Mouse (Mus musculus): ENCODE data around the gene Kcnn1. TPM values are rescaled to one million over a fixed set of nuclear protein-coding genes. Genes with fewer than 3 reads are reported as not detected.

The Kcnn1 gene
- polyA plus RNA-seq, 1 experiment from 2014 or later, result 4.2 TPM

DNA sequence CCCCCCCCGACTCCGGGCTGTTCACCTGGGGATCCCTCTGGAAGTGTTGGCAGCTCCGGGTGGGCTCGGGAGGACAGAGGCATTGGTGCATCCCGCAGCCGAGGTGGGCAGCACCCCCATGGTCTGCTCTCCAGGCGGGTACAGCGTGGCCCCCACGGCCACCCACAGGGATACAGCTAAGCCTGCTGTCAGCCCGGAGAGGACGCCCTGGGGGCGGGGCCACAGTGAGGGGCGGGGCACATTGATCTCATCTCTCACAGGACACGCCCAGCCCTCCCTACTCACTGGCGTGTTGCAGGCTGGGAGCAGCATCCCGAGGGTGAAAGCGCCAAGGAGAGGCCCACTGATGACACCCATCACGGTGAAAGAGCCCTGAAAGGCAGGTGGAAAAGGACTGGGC is 24.6 kb upstream of the Kcnn1 start:
- H3K9me3 ChIP-seq (replicated peaks; ENCODE audit: low read length), result no peaks in the 10 kb centered on the region
- H3K4me1 ChIP-seq (replicated peaks; ENCODE audit: insufficient read depth, low read length), result peaks cover 11% of the 10 kb centered on the region
- no peak overlapping the region for H3K4me3 ChIP-seq (replicated peaks; ENCODE audit: low read depth, low read length)
- 9% methylated on average over 15 of the region's 18 CpGs for WGBS
- no peak overlapping the region for H3K4me2 ChIP-seq (ENCODE audit: low read length)
- H3K9ac ChIP-seq (ENCODE audit: low read depth, low read length), result no peak overlapping the region
- DNase-seq (ENCODE audit: low spot score) (peak; percentile 19), ATAC-seq (replicated peaks; ENCODE audit: low FRiP score, low read depth) (0 out of 2 replicates have a peak, but pooled peaks have one; percentile 23)
- H3K27me3 ChIP-seq (ENCODE audit: insufficient read depth, low read length), result peaks cover 17% of the 10 kb centered on the region
- no peak overlapping the region for H3K27ac ChIP-seq
- H3K36me3 ChIP-seq (ENCODE audit: insufficient read depth, low read length), result no peaks in the 10 kb centered on the region
- TF ChIP-seq CTCF (IDR thresholded peaks at IDR 0.05; ENCODE audit: low read depth), result no peak

GRCm38 (mm10) chr8:70885612-70886011 is 22.6 kb upstream of the Kcnn1 start:
- TF ChIP-seq CTCF (IDR thresholded peaks at IDR 0.05; ENCODE audit: low read depth), result no peak
- Histone ChIP-seq H3K4me1 (replicated peaks; ENCODE audit: insufficient read depth, low read length) (no peaks in the 10 kb centered on the region), H3K9me3 (replicated peaks; ENCODE audit: low read length) (no peaks in the 10 kb centered on the region), H3K4me2 (ENCODE audit: low read length) (no peak overlapping the region), H3K27ac (no peak overlapping the region), H3K9ac (ENCODE audit: low read depth, low read length) (no peak overlapping the region), H3K27me3 (ENCODE audit: insufficient read depth, low read length) (no peaks in the 10 kb centered on the region), H3K4me3 (replicated peaks; ENCODE audit: low read depth, low read length) (no peak overlapping the region), H3K36me3 (ENCODE audit: insufficient read depth, low read length) (no peaks in the 10 kb centered on the region)
- 10% methylated on average over 12 of the region's 12 CpGs for WGBS
- no peak for ATAC-seq (replicated peaks; ENCODE audit: low FRiP score, low read depth)
- peak; percentile 63 for DNase-seq (ENCODE audit: low spot score)

DNA sequence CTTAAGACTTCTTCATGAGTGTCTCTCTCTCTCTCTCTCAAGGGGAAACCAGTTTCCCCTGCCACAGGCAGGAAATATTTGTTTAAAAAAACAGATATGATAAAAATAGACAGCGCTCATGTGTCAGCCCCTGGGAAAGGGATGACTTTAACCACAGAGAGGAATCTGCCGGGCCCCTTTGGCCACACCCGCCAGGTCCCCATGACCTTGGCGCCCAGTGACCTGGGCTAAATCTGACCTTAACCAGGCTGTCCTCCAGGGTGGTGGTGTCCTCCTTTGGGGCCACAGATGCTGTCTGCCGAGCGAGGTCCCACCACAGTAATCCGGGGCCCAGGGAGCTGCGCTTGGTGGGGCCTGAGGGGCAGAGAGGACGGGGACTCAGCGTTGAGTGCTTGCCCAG is 21.6 kb upstream of the Kcnn1 start:
- no peaks in the 10 kb centered on the region for H3K9me3 ChIP-seq (replicated peaks; ENCODE audit: low read length)
- H3K9ac ChIP-seq (ENCODE audit: low read depth, low read length), result no peak overlapping the region
- no peak overlapping the region for H3K27ac ChIP-seq
- no peak overlapping the region for H3K4me2 ChIP-seq (ENCODE audit: low read length)
- 0 out of 2 replicates have a peak, but pooled peaks cover 6% of the 10 kb centered on the region for H3K4me1 ChIP-seq (replicated peaks; ENCODE audit: insufficient read depth, low read length)
- H3K4me3 ChIP-seq (replicated peaks; ENCODE audit: low read depth, low read length), result no peak overlapping the region
- DNase-seq (ENCODE audit: low spot score), result no peak
- no peaks in the 10 kb centered on the region for H3K27me3 ChIP-seq (ENCODE audit: insufficient read depth, low read length)
- ATAC-seq (replicated peaks; ENCODE audit: low FRiP score, low read depth), result no peak
- no peaks in the 10 kb centered on the region for H3K36me3 ChIP-seq (ENCODE audit: insufficient read depth, low read length)
- 89% methylated on average over 10 of the region's 10 CpGs for WGBS
- no peak for TF ChIP-seq CTCF (IDR thresholded peaks at IDR 0.05; ENCODE audit: low read depth)

DNA sequence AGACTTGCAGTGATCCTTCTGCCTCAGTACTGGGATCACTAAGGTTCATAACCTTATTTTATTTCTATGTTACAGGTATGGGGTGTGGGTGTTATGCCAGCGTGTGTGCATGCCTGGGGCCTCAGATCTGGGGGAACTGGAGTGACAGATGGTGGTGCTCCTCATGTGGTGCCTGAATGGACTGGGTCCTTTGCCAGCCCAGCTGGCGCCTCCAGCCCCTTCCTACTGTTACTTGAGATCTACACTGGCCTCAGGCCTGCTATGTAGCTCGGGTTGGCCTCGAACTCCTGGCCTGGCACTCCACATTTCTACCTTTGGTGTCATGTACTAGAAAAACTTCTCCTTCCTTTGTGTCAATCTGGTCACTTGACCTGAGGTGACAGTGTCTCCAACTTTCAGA is 21.1 kb upstream of the Kcnn1 start:
- Histone ChIP-seq H3K4me1 (replicated peaks; ENCODE audit: insufficient read depth, low read length) (0 out of 2 replicates have a peak, but pooled peaks cover 6% of the 10 kb centered on the region), H3K4me2 (ENCODE audit: low read length) (no peak overlapping the region), H3K36me3 (ENCODE audit: insufficient read depth, low read length) (no peaks in the 10 kb centered on the region), H3K27me3 (ENCODE audit: insufficient read depth, low read length) (no peaks in the 10 kb centered on the region), H3K9me3 (replicated peaks; ENCODE audit: low read length) (no peaks in the 10 kb centered on the region), H3K27ac (no peak overlapping the region), H3K4me3 (replicated peaks; ENCODE audit: low read depth, low read length) (no peak overlapping the region), H3K9ac (ENCODE audit: low read depth, low read length) (no peak overlapping the region)
- 77% methylated on average over 4 of the region's 4 CpGs for WGBS
- ATAC-seq (replicated peaks; ENCODE audit: low FRiP score, low read depth) (no peak), DNase-seq (ENCODE audit: low spot score) (no peak)
- TF ChIP-seq CTCF (IDR thresholded peaks at IDR 0.05; ENCODE audit: low read depth), result no peak

DNA sequence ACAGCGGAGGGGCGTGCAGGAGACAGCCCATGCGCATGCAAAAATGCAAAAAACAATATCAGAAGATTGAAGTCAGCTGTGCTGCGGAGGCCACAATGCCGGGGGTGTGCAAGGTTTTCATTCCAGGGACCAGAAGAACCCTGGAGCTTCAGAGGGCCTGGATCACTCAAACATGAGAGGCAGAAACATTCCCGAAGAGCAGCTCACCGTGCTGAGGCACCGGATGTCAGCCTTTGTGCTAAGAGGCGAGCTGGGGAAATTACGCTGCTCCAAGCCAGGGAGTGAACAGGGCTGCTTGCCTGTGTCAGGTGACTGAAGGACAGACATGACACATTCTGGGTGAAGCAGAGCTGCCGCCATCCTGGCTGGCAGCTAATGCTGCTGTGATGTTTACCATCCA is 17.5 kb upstream of the Kcnn1 start:
- no peak for TF ChIP-seq CTCF (IDR thresholded peaks at IDR 0.05; ENCODE audit: low read depth)
- Histone ChIP-seq H3K9me3 (replicated peaks; ENCODE audit: low read length) (no peaks in the 10 kb centered on the region), H3K4me3 (replicated peaks; ENCODE audit: low read depth, low read length) (no peak overlapping the region), H3K9ac (ENCODE audit: low read depth, low read length) (no peak overlapping the region), H3K36me3 (ENCODE audit: insufficient read depth, low read length) (no peaks in the 10 kb centered on the region), H3K4me1 (replicated peaks; ENCODE audit: insufficient read depth, low read length) (0 out of 2 replicates have a peak, but pooled peaks cover 6% of the 10 kb centered on the region), H3K27ac (no peak overlapping the region), H3K4me2 (ENCODE audit: low read length) (no peak overlapping the region), H3K27me3 (ENCODE audit: insufficient read depth, low read length) (no peaks in the 10 kb centered on the region)
- no peak for DNase-seq (ENCODE audit: low spot score)
- 0 out of 2 replicates have a peak, but pooled peaks have one; percentile 27 for ATAC-seq (replicated peaks; ENCODE audit: low FRiP score, low read depth)
- WGBS, result 23% methylated on average over 11 of the region's 11 CpGs

DNA sequence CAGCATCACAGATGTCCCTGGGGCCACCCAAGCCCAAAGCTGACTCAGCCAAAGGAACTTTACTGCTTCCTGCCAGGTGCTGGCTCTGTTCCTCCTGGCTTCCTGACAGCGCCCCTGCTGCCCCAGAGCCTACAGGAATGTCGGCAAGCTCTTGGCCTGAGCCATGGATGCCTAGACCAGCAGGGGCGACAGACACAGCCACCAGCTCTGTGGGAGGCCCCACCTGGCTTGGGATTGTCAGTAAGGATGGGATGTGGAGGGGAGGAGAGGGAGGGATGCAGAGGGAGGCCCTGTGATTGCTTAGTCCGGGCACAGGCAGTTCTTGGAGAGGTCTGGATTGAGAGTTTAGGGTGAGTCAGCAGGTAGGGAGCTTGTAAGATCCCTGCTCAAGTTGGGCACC is 17.1 kb upstream of the Kcnn1 start:
- no peak overlapping the region for H3K4me2 ChIP-seq (ENCODE audit: low read length)
- peak; percentile 53 for ATAC-seq (replicated peaks; ENCODE audit: low FRiP score, low read depth)
- 0 out of 2 replicates have a peak, but pooled peaks cover 6% of the 10 kb centered on the region for H3K4me1 ChIP-seq (replicated peaks; ENCODE audit: insufficient read depth, low read length)
- TF ChIP-seq CTCF (IDR thresholded peaks at IDR 0.05; ENCODE audit: low read depth), result peak; percentile 35; the same call in 1 of the 2 replicates
- H3K4me3 ChIP-seq (replicated peaks; ENCODE audit: low read depth, low read length), result no peak overlapping the region
- no peak overlapping the region for H3K9ac ChIP-seq (ENCODE audit: low read depth, low read length)
- no peaks in the 10 kb centered on the region for H3K9me3 ChIP-seq (replicated peaks; ENCODE audit: low read length)
- H3K27me3 ChIP-seq (ENCODE audit: insufficient read depth, low read length), result no peaks in the 10 kb centered on the region
- no peak overlapping the region for H3K27ac ChIP-seq
- WGBS, result 6% methylated on average over 4 of the region's 4 CpGs
- peak; percentile 16 for DNase-seq (ENCODE audit: low spot score)
- no peaks in the 10 kb centered on the region for H3K36me3 ChIP-seq (ENCODE audit: insufficient read depth, low read length)

DNA sequence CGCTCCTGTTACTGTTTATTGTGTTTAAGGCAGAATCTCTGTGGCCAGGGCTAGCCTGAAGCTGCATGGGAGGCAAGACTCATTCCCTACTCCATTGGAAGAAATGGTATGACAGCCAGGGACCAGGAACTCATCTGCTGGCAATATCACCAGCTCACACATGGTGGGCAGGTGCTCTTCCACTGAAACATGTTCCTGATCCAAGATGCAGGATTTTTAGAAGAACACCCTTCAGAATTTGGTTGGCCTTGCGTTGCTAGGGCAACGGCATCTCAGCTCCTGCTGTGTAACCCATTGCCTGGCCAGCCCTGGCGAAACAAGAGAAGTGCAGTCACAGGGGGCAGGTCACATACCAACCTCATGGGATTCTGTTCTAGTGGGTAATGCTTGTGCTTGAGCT is 16.4 kb upstream of the Kcnn1 start:
- ATAC-seq (replicated peaks; ENCODE audit: low FRiP score, low read depth), result no peak
- 52% methylated on average over 4 of the region's 4 CpGs for WGBS

More for the DNA sequence above, 16.4 kb upstream of the Kcnn1 start:
- no peak overlapping the region for H3K27ac ChIP-seq
- TF ChIP-seq CTCF (IDR thresholded peaks at IDR 0.05; ENCODE audit: low read depth), result no peak
- 0 out of 2 replicates have a peak, but pooled peaks cover 6% of the 10 kb centered on the region for H3K4me1 ChIP-seq (replicated peaks; ENCODE audit: insufficient read depth, low read length)
- H3K9me3 ChIP-seq (replicated peaks; ENCODE audit: low read length), result no peaks in the 10 kb centered on the region
- no peak overlapping the region for H3K4me3 ChIP-seq (replicated peaks; ENCODE audit: low read depth, low read length)
- no peak overlapping the region for H3K9ac ChIP-seq (ENCODE audit: low read depth, low read length)
- no peaks in the 10 kb centered on the region for H3K36me3 ChIP-seq (ENCODE audit: insufficient read depth, low read length)
- no peak for DNase-seq (ENCODE audit: low spot score)
- no peaks in the 10 kb centered on the region for H3K27me3 ChIP-seq (ENCODE audit: insufficient read depth, low read length)
- no peak overlapping the region for H3K4me2 ChIP-seq (ENCODE audit: low read length)
